Mouse (Mus musculus) intestine, embryonic 16.5 days (tissue): ENCODE results near the gene Gan. TPM values are rescaled to one million over a fixed set of nuclear protein-coding genes. Genes with fewer than 3 reads are reported as not detected.

Experiments
- ATAC-seq: fragments of 200-750 bp; cut with Nextera tagmentation; 2 replicates; pipeline ENCODE4 v1.8.0; 2017; ENCODE audit warnings: moderate TSS enrichment, moderate library complexity
- H3K27ac ChIP-seq: fragments of 300-500 bp; sonication (generic); 2 replicates; pipeline ENCODE4 v1.5.1; 2014; ENCODE audit warnings: mild to moderate bottlenecking, low read length
- H3K27me3 ChIP-seq: fragments of 300-500 bp; sonication (generic); replicated peaks from 2 replicates; pipeline ENCODE4 v1.6.1; 2014; ENCODE audit warnings: low read length, control low read depth, mixed read lengths; ENCODE audit not compliant: control insufficient read depth, insufficient read depth
- H3K36me3 ChIP-seq: fragments of 300-500 bp; sonication (generic); 2 replicates; pipeline ENCODE4 v1.6.1; 2014; ENCODE audit warnings: low read length, control low read depth; ENCODE audit not compliant: control insufficient read depth, insufficient read depth
- H3K4me1 ChIP-seq: fragments of 300-500 bp; sonication (generic); 2 replicates; pipeline ENCODE4 v1.6.1; 2014; ENCODE audit warnings: low read length, control low read depth, mixed read lengths; ENCODE audit not compliant: control insufficient read depth, insufficient read depth
- H3K4me2 ChIP-seq: fragments of 300-500 bp; sonication (generic); 2 replicates; pipeline ENCODE4 v1.6.1; 2014; ENCODE audit warnings: low read depth, low read length, control low read depth
- H3K4me3 ChIP-seq: fragments of 300-500 bp; sonication (generic); 2 replicates; pipeline ENCODE4 v1.5.1; 2014; ENCODE audit warnings: mild to moderate bottlenecking, low read length
- H3K9ac ChIP-seq: fragments of 300-500 bp; sonication (generic); 2 replicates; pipeline ENCODE4 v1.6.1; 2014; ENCODE audit warnings: low read depth, low read length
- H3K9me3 ChIP-seq: fragments of 300-500 bp; sonication (generic); 2 replicates; pipeline ENCODE4 v1.6.1; 2016; ENCODE audit warnings: low read length, control low read depth; ENCODE audit not compliant: control insufficient read depth
- WGBS: fragments of 180-500 bp; shearing (Covaris S2); extraction: QIAGEN DNeasy Blood & Tissue Kit; methylation state at CpG from one replicate; pipeline ENCODE4 v1.1.7; 2014; 5-methylcytosine and 5-hydroxymethylcytosine counted together
- polyA plus RNA-seq: library from polyadenylated mRNA; unstranded; fragments of >200 nt; fragmentation: Nextera tagmentation; extraction: Ambion mirVana; gene quantifications from 2 replicates; pipeline ENCODE4 v1.2.1, GENCODE M21; 2015

The Gan gene
- polyA plus RNA-seq, 1 experiment from 2014 or later, result 1.5 TPM

DNA sequence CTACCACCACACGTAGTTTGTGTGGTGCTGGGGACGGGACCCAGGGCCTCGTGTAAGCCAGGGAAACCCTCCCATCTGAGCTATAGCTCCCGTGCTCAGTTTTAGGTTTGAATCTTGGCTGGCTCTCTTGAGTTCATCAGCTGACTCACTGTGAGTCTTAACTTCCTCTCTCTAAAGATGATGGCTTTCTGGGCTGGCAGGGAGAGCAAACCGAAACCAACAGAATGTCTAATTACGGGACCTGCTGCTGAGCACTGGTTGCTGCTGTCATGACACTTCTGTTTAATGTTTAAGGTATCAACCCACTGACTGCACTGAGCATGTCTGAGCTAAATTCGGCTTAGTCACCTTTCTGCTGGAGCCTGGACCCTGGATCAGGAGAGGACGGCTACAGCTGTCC is 94.7 kb downstream of the Gan start:
- Histone ChIP-seq H3K27me3 (no peaks in the 10 kb centered on the region), H3K4me1 (peaks cover 3% of the 10 kb centered on the region), H3K9me3 (no peaks in the 10 kb centered on the region; the same call in none of the 2 replicates), H3K9ac (no peak overlapping the region), H3K4me2 (no peak overlapping the region), H3K27ac (no peak overlapping the region), H3K36me3 (no peaks in the 10 kb centered on the region), H3K4me3 (no peak overlapping the region)
- ATAC-seq, result no peak
- whole genome bisulfite sequencing, result 88% methylated on average over 8 of the region's 8 CpGs

DNA sequence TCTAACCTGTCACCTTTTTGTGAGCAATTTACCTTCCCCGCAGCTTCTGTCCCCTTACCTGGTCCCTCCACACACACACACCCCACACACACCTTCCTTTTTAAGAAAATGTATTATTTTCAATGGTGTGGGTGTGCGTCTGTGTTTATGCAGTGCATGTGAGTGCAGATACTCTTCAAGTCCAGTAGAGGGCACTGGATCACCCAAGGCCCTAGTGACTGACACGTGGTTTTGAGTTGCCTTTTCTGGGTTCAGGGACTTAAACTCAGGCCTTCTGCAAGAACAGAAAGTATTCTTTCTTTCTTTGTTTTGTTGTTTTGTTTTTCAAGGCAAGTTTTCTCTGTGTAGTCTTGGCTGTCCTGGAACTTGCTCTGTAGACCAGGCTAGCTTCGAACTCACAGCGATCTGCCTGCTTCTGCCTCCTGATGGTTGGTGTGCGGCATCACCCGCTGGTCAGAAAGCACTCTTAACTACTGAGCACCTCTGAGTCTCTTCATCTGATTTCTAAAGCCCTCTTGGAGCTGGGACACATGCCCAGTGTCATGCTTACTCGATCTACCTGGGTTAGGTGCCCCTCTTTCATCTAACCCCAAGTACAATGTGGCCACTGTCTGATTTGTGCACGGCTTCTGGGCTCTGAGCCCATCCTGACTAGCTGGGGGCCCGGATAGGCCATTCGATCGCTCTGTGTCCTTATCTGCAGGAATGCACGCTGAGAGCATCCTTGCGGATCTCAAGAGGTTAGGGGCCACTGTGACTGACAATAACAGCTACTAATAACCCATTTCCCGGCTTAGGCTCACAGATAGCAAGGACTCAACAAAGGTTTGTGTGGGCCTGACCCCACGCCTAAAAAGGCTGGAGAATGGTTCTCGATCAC is 95.7 kb downstream of the Gan start:
- 87% methylated on average over 17 of the region's 17 CpGs for WGBS
- no peak overlapping the region for H3K27ac ChIP-seq
- no peak for ATAC-seq
- H3K9ac ChIP-seq, result no peak overlapping the region
- peaks cover 3% of the 10 kb centered on the region for H3K4me1 ChIP-seq
- no peaks in the 10 kb centered on the region for H3K27me3 ChIP-seq
- H3K4me3 ChIP-seq, result no peak overlapping the region
- no peaks in the 10 kb centered on the region for H3K36me3 ChIP-seq
- H3K4me2 ChIP-seq, result no peak overlapping the region
- no peaks in the 10 kb centered on the region; the same call in none of the 2 replicates for H3K9me3 ChIP-seq

DNA sequence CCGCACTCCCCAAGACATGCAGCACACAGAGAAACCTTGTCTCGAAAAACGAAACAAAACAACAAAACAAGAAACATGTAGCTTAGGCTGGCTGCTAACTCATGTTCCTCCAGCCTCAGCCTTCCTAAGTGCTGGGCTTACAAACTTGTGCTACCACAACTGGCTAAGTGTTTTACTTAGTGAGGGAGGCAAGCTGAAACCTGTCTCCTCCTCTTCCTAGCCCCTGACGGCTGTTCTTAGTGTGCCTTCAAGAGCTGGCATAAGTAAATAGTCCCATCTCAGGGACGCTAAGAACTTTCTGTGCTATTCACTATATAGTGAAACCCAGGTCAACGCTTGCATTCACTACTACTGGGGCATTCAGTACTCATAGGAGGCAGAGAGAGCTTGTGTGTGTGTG is 96.6 kb downstream of the Gan start:
- H3K9me3 ChIP-seq, result no peaks in the 10 kb centered on the region; the same call in none of the 2 replicates
- H3K36me3 ChIP-seq, result no peaks in the 10 kb centered on the region
- H3K4me3 ChIP-seq, result no peak overlapping the region
- no peak overlapping the region for H3K27ac ChIP-seq
- H3K4me1 ChIP-seq, result peaks cover 12% of the 10 kb centered on the region
- no peaks in the 10 kb centered on the region for H3K27me3 ChIP-seq
- ATAC-seq, result no peak
- H3K9ac ChIP-seq, result no peak overlapping the region
- WGBS, result 78% methylated on average over 6 of the region's 6 CpGs
- no peak overlapping the region for H3K4me2 ChIP-seq

DNA sequence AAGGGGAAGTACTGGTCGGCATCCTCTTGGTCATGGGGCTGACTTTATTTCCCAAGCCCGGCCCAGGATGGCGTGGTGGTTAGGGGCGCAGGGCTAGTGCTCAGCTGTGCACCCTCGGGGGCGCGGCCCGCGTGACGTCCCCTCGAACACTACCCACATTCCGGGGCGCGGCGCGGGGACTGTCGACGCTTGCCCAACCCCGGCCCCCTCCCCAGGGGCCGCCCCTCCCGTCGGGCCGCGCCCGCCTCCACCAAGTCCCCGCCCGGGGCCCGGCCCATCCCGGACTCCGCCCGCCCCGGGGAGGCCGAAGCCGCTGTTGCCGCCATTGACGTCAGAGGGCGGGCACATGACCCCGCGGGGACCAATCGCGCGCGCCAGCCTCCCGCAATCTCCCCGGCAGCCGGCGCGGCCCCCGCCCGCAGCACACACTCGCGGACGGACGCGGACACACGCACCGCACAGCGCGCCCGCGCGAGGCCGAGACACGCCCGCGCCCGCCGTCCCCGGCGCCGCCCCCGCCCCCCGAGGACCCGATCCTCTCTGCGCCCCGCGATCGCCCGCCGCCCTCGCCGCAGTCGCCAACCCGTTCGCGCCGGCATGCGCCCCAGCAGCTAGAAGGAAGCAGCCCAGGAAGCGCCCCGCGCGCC is 98.5 kb downstream of the Gan start:
- Histone ChIP-seq H3K4me3 (peak overlapping the region; percentile 99), H3K9me3 (no peaks in the 10 kb centered on the region; the same call in none of the 2 replicates), H3K9ac (peak overlapping the region; percentile 99), H3K4me2 (peak overlapping the region; percentile 83), H3K27me3 (no peaks in the 10 kb centered on the region), H3K4me1 (peaks cover 31% of the 10 kb centered on the region), H3K36me3 (no peaks in the 10 kb centered on the region), H3K27ac (peak overlapping the region; percentile 93)
- under 1% methylated on average over 69 of the region's 92 CpGs for WGBS
- ATAC-seq, result peak; percentile 91

DNA sequence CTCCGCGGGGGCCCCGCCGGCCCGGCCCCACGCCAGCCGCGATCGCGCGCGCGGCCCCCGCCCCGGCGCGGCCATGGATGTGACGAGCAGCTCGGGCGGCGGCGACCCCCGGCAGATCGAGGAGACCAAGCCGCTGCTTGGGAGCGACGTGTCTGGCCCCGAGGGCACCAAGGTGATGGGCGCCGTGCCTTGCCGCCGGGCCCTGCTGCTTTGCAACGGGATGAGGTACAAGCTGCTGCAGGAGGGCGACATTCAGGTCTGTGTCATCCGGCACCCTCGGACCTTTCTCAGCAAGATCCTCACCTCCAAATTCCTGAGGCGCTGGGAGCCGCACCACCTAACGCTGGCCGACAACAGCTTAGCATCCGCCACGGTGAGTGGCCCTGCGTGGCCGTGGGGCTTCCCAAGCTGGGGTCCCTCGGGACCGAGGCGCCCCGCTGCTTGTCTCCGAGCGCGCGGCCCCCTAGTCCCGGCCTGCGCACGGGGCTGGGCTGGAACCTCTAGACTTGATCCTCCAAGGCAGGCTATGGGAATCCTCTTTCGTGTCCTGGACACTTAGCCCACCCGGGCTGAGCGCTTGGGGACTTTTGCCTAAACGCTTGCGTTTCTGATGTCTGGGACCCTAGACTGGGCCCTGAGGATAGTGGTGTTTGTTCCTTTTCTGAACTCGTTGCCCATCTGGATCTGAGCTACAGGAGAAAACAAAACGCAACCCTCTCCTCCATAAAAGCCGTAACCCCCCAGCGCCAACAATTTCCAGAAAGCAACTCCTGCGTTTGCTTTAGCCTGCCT is 99.3 kb downstream of the Gan start, which contains the start of gene Cmip:
TSS of gene Cmip (plus strand) at position 36 of the 792 bp plus-strand sequence.
- H3K4me1 ChIP-seq, result peaks cover 39% of the 10 kb centered on the region
- no peaks in the 10 kb centered on the region for H3K36me3 ChIP-seq
- H3K9ac ChIP-seq, result peak within 1 kb of the TSS; percentile 99
- no peaks in the 10 kb centered on the region; the same call in none of the 2 replicates for H3K9me3 ChIP-seq
- H3K27me3 ChIP-seq, result no peaks in the 10 kb centered on the region
- peak within 1 kb of the TSS; percentile 83 for H3K4me2 ChIP-seq
- peak within 1 kb of the TSS; percentile 93 for H3K27ac ChIP-seq
- WGBS, result under 1% methylated on average over 58 of the region's 65 CpGs
- ATAC-seq, result peak; percentile 8; the same call in 1 of the 2 replicates
- H3K4me3 ChIP-seq, result peak within 1 kb of the TSS; percentile 99

DNA sequence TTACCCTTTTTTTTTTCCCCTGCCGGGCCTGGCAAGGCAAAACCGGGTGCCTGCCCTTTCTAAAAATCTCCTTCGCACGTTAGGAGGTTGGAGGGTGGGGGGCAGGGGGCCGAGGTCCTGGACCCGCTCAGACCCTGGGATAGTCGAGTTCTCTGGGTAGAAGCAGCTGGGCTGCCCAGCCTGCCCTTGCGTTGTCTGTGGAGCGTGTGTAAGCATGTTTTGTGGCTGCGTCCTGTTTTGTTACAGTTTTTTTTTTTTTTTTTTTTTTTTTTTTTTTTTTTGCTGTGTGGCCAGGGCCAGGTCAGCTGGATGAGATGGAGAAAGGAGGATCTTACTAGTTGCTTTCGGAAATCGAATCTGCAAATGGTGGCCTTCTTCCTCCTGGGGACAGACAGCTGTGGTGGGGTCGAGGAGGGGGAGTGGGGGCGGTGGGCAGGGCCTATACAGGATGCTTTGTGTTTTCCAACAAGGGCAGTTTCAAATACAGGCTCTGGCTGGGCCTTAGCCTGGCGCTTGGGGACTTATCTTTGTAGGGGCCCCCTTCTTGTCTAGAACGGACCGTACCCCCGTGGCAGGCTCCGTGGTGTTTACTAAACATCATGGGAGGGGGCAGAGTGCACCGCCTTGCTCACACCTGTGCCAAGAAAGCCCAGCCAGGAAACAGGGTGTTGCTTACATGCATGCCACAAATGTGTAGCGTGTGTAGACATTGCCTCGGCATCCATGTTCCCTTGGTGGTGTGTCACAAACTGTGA is 100.1 kb downstream of the Gan start:
- 2% methylated on average over 22 of the region's 22 CpGs for WGBS
- ATAC-seq, result peak; percentile 1; the same call in 1 of the 2 replicates
- Histone ChIP-seq H3K9me3 (no peaks in the 10 kb centered on the region; the same call in 1 of the 2 replicates), H3K36me3 (no peaks in the 10 kb centered on the region), H3K4me2 (peak overlapping the region; percentile 83), H3K4me3 (peak overlapping the region; percentile 99), H3K4me1 (peaks cover 44% of the 10 kb centered on the region), H3K27me3 (no peaks in the 10 kb centered on the region), H3K27ac (peak overlapping the region; percentile 93), H3K9ac (peak overlapping the region; percentile 99)

DNA sequence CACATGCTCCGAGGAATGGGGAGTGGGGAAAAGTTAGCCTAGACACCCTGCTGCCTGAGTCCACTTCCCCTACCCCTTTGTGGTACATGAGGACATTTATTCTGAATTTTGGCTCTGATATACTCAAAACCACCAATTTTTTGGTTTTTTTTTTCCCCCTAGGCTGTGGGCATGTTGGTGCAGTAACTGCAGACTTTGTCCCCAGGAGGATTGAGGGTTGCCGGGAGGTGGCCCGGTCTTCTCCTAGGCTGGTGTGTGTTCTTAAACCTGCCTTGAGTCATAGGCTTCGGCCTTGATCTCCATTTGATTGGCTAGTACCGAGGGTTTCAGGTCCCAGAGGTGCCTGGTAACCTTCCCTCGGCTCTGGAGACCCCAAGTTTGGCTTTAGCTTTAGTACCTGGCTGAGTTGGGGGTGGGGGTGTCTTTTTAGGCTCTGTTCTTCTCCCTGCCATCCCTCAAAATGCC is 100.7 kb downstream of the Gan start:
- peak overlapping the region; percentile 99 for H3K4me3 ChIP-seq
- no peaks in the 10 kb centered on the region for H3K9me3 ChIP-seq
- peak overlapping the region; percentile 83 for H3K4me2 ChIP-seq
- no peaks in the 10 kb centered on the region for H3K36me3 ChIP-seq
- no peak for ATAC-seq
- WGBS, result 29% methylated on average over 6 of the region's 6 CpGs
- H3K4me1 ChIP-seq, result peaks cover 50% of the 10 kb centered on the region
- H3K27me3 ChIP-seq, result no peaks in the 10 kb centered on the region
- H3K9ac ChIP-seq, result peak overlapping the region; percentile 99
- peak overlapping the region; percentile 93 for H3K27ac ChIP-seq

DNA sequence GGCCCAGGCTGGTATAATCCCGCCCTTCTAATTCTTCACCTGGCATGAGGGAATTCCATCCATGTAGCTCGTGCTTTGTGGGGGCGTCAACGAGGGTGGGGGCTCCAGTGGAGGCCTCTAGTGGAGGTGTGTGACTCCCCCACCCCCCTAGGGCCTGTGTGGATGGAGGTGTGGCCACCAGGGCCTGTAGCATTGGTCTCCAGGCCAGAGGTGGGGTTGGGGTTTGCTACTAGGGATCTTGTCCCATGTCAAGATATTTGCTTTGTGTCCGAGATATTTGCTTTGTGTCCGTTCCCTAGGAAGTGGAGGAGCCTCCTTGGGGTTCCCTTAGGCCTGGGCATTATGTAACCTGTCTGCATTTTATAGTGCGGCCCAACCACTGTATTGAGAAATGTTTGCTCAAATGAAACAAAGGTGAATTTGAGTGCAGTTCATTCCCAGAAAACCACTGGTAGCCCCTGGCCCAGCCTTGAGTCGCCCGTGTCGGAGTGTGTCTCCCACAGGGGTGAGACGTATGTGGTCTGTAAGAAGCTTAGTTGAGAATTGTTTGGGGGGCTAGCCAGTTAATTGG is 101.6 kb downstream of the Gan start:
- Histone ChIP-seq H3K4me1 (peaks cover 53% of the 10 kb centered on the region), H3K27ac (peak overlapping the region; percentile 93)
- WGBS, result 42% methylated on average over 11 of the region's 11 CpGs

More for the DNA sequence above, 101.6 kb downstream of the Gan start:
- peak overlapping the region; percentile 83 for H3K4me2 ChIP-seq
- H3K36me3 ChIP-seq, result no peaks in the 10 kb centered on the region
- H3K9ac ChIP-seq, result peak overlapping the region; percentile 99
- H3K27me3 ChIP-seq, result no peaks in the 10 kb centered on the region
- no peak for ATAC-seq
- H3K9me3 ChIP-seq, result no peaks in the 10 kb centered on the region
- H3K4me3 ChIP-seq, result peak overlapping the region; percentile 99
